14 mouse cellular contexts compared by ENCODE assay signal in the genomic region with DNA sequence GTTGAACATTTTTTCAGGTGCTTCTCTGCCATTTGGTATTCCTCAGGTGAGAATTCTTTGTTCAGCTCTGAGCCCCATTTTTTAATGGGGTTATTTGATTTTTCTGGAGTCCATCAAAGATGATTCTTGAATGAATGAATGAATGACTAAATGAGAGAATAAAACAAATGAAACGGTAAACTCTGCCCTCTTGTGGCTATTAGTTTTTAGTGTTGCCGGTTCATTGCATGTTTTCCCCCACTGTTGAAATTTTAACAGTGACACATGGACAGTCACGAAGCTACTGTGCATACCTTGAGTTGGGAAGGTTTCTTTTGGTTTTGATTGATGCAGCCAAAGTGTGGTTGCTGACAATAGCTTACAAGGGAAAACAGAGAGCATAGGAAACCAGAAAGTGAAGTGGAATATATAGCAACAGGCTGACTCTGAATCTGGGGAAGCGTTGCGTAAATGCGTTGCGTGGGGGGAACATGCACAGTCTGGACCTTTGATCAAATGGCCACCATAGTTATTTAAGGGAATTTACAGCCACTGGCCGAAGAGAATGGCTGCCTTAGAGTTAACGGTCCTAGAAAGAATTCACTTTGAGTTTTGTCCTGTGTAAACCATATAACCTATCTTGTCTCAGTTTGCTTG. TPM values are rescaled to one million over a fixed set of nuclear protein-coding genes. Genes with fewer than 3 reads are reported as not detected.
A peak's percentile ranks its signal among the peaks of the same experiment; 100 is the strongest.
DNase-seq lines count a peak whose midpoint lies in the region; ATAC-seq and TF ChIP-seq lines count a peak whose summit lies in the region.
"Had no signal": no experiment of that assay in that cellular context is flagged by ENCODE, and none has a peak within 500 bp of the region (broad histone marks: within the 10 kb centered on the region; RNA-seq: fewer than 3 reads in every experiment).

No protein-coding gene starts in this region.

- no peaks in the 10 kb centered on the region for H3K36me3 ChIP-seq in kidney, adult 2 months (ENCODE audit: control insufficient read depth, insufficient read depth, low read length)
- no peaks in the 10 kb centered on the region for H3K36me3 ChIP-seq in lung, postnatal 0 days (ENCODE audit: insufficient read depth, low read length)
- H3K36me3 ChIP-seq in splenic B cell, adult 2 months (ENCODE audit: control insufficient read depth, insufficient read depth, low read length, poor library complexity, severe bottlenecking) = no peaks in the 10 kb centered on the region
- H3K36me3 ChIP-seq: embryonic facial prominence, embryonic 12.5 days; G1E; liver, embryonic 13.5 days had no signal

- no peak overlapping the region for H3K9ac ChIP-seq in lung, postnatal 0 days (replicated peaks; ENCODE audit: low read depth)
- H3K9ac ChIP-seq: embryonic facial prominence, embryonic 12.5 days; forebrain, postnatal 0 days; liver, embryonic 13.5 days had no signal

- TF ChIP-seq EP300 in lung, postnatal 0 days (IDR thresholded peaks at IDR 0.05) = no peak

- H3K4me1 ChIP-seq in kidney, adult 2 months (ENCODE audit: control insufficient read depth, insufficient read depth, low read length) = no peaks in the 10 kb centered on the region
- H3K4me1 ChIP-seq in lung, postnatal 0 days (ENCODE audit: insufficient read depth, low read depth, low read length) = no peaks in the 10 kb centered on the region
- H3K4me1 ChIP-seq: embryonic facial prominence, embryonic 12.5 days; liver, embryonic 13.5 days had no signal

- 16% methylated on average over 9 of the region's 9 CpGs for WGBS in kidney, adult 2 months
- WGBS in lung, postnatal 0 days = 55% methylated on average over 9 of the region's 9 CpGs

- no peak overlapping the region for H3K4me3 ChIP-seq in kidney, adult 2 months (ENCODE audit: insufficient read depth, low read depth, low read length)
- H3K4me3 ChIP-seq in lung, postnatal 0 days (ENCODE audit: low read depth, low read length) = no peak overlapping the region
- H3K4me3 ChIP-seq: embryonic facial prominence, embryonic 12.5 days; liver, embryonic 13.5 days had no signal

- peak; percentile 18 for DNase-seq in kidney, adult 2 months
- DNase-seq in kidney, adult 11 months = no peak
- DNase-seq in lung, postnatal 0 days (ENCODE audit: low spot score) = peak; percentile 12
- no peak for DNase-seq in lung, postnatal 4 days
- peak; percentile 25 for DNase-seq in R1 (ENCODE audit: low read depth, low spot score)
- DNase-seq in splenic B cell, adult 2 months (ENCODE audit: low read depth, low spot score) = peak; percentile 21
- DNase-seq in frontal cortex, postnatal 25 days (ENCODE audit: low spot score in 2 of 2) = no peak
- DNase-seq: adrenal gland, postnatal 25 days; forebrain, postnatal 0 days; liver, embryonic 13.5 days; right cerebral cortex, adult 18-20 months; thymus, postnatal 14 days had no signal

- H3K9me3 ChIP-seq in lung, postnatal 0 days (ENCODE audit: low read length) = no peaks in the 10 kb centered on the region
- H3K9me3 ChIP-seq: embryonic facial prominence, embryonic 12.5 days; G1E; liver, embryonic 13.5 days had no signal

- no peak for ATAC-seq in lung, postnatal 0 days
- ATAC-seq: forebrain, postnatal 0 days had no signal

- no peaks in the 10 kb centered on the region for H3K27me3 ChIP-seq in kidney, adult 2 months (replicated peaks; ENCODE audit: control insufficient read depth, insufficient read depth, low read length)
- H3K27me3 ChIP-seq in lung, postnatal 0 days (replicated peaks; ENCODE audit: insufficient read depth, low read length) = no peaks in the 10 kb centered on the region
- H3K27me3 ChIP-seq in splenic B cell, adult 2 months (ENCODE audit: control insufficient read depth, insufficient read depth, low read length, poor library complexity, severe bottlenecking) = no peaks in the 10 kb centered on the region
- H3K27me3 ChIP-seq: embryonic facial prominence, embryonic 12.5 days; liver, embryonic 13.5 days had no signal

- H3K27ac ChIP-seq in kidney, adult 2 months (ENCODE audit: insufficient read depth, low read depth, low read length) = no peak overlapping the region
- H3K27ac ChIP-seq in lung, postnatal 0 days (ENCODE audit: low read length) = no peak overlapping the region
- H3K27ac ChIP-seq: embryonic facial prominence, embryonic 12.5 days; liver, embryonic 13.5 days had no signal

- no peak overlapping the region for H3K4me2 ChIP-seq in lung, postnatal 0 days (replicated peaks; ENCODE audit: low read depth, low read length)
- H3K4me2 ChIP-seq: embryonic facial prominence, embryonic 12.5 days; liver, embryonic 13.5 days had no signal

- no peak for TF ChIP-seq POLR2A in kidney, adult 2 months (IDR thresholded peaks at IDR 0.05; ENCODE audit: low read depth, low read length)

- no peak for TF ChIP-seq CTCF in kidney, adult 2 months (conservative IDR thresholded peaks at IDR 0.05; ENCODE audit: insufficient read depth, insufficient read length, low read depth, low read length)
- no peak for TF ChIP-seq CTCF in lung, postnatal 0 days (IDR thresholded peaks at IDR 0.05)

RNA-seq across cellular contexts. Expression of gene C1galt1c1, which starts 15.6 kb away (rescaled TPM):
- polyA plus RNA-seq in kidney, adult 2 months (2012; rRNA removed) = 15.8 and 18.6 TPM in 2 replicates
- 59.0 and 70.6 TPM in 2 replicates for polyA plus RNA-seq in lung, postnatal 0 days (2015; fragmentation: Nextera tagmentation; extraction: Ambion mirVana)

RNA-seq across cellular contexts. Expression of gene Mcts1, which starts 50.1 kb away (rescaled TPM):
- polyA plus RNA-seq in kidney, adult 2 months (2012; rRNA removed) = 10.7 and 13.5 TPM in 2 replicates
- polyA plus RNA-seq in lung, postnatal 0 days (2015; fragmentation: Nextera tagmentation; extraction: Ambion mirVana) = 80.1 and 81.4 TPM in 2 replicates

Comparison
In these comparisons a context has a peak if more than half of its experiments do, and no peak if none do; other contexts are left out.
1. DNase-seq: peak in kidney, adult 2 months (single experiment), lung, postnatal 0 days (single experiment), R1 (single experiment) and splenic B cell, adult 2 months (single experiment); none in kidney, adult 11 months (single experiment), lung, postnatal 4 days (0 of 2) and frontal cortex, postnatal 25 days (0 of 2).